Comparison of ENCODE assay signal across 13 mouse cellular contexts in genomic region chr7:12749431-12750198, GRCm38 (mm10). TPM values are rescaled to one million over a fixed set of nuclear protein-coding genes. Genes with fewer than 3 reads are reported as not detected.
DNase-seq lines count a peak whose midpoint lies in the region; ATAC-seq and TF ChIP-seq lines count a peak whose summit lies in the region.
"Had no signal": no experiment of that assay in that cellular context is flagged by ENCODE, and none has a peak within 500 bp of the region (broad histone marks: within the 10 kb centered on the region; RNA-seq: fewer than 3 reads in every experiment).

No protein-coding gene starts in this region.

- peak; percentile 81 for DNase-seq in heart, adult 11 months
- DNase-seq in heart, adult 18-20 months: no peak
- no peak for DNase-seq in ES-E14 (ENCODE audit: low read depth, low spot score)
- peak; percentile 81 for DNase-seq in midbrain, embryonic 11.5 days (ENCODE audit: low spot score, missing footprints)
- DNase-seq in adipocyte (ENCODE audit: low spot score): no peak
- DNase-seq in urinary bladder, postnatal 25 days (ENCODE audit: low spot score): no peak
- no peak for DNase-seq in left cerebral cortex, adult 8-10 months (ENCODE audit: low spot score in 2 of 2)
- DNase-seq: cerebellum, adult 9-10 months; thymus, postnatal 14 days had no signal

- H3K36me3 ChIP-seq in ES-E14 (ENCODE audit: control insufficient read depth, insufficient read depth, low read length, poor library complexity, severe bottlenecking): no peaks in the 10 kb centered on the region; the same call in 1 of the 2 replicates
- no peaks in the 10 kb centered on the region for H3K36me3 ChIP-seq in embryonic facial prominence, embryonic 15.5 days
- no peaks in the 10 kb centered on the region for H3K36me3 ChIP-seq in midbrain, embryonic 11.5 days (ENCODE audit: control insufficient read depth, insufficient read depth, low read length)

- H3K9me3 ChIP-seq in ES-E14 (ENCODE audit: control insufficient read depth, insufficient read depth, low read depth, low read length): no peaks in the 10 kb centered on the region
- H3K9me3 ChIP-seq in embryonic facial prominence, embryonic 15.5 days (replicated peaks): 0 out of 2 replicates have a peak, but pooled peaks cover 3% of the 10 kb centered on the region
- H3K9me3 ChIP-seq in midbrain, embryonic 11.5 days (ENCODE audit: control insufficient read depth, low read length): peaks cover 2% of the 10 kb centered on the region; the same call in 1 of the 2 replicates

- no peak for ATAC-seq in embryonic facial prominence, embryonic 15.5 days (ENCODE audit: insufficient number of reproducible peaks, low FRiP score, low TSS enrichment, low read depth)
- ATAC-seq in midbrain, embryonic 11.5 days (ENCODE audit: low FRiP score): peak; percentile 38; the same call in 1 of the 2 replicates
- ATAC-seq: inflammation-experienced regulatory T-cells, adult 6 months had no signal

- in situ Hi-C loops in ES-E14 (cut with MboI; ENCODE audit: low sequenced_read_pairs in 2 of 2, unreplicated experiment in 2 of 2): no loop called here

- no peak overlapping the region for H3K27ac ChIP-seq in ES-E14 (ENCODE audit: insufficient read depth, low read depth, low read length, poor library complexity, severe bottlenecking)
- no peak overlapping the region for H3K27ac ChIP-seq in embryonic facial prominence, embryonic 15.5 days (replicated peaks)
- H3K27ac ChIP-seq in midbrain, embryonic 11.5 days (ENCODE audit: low read depth, low read length): no peak overlapping the region
- H3K27ac ChIP-seq: macrophage had no signal

- H3K4me3 ChIP-seq in ES-E14 (ENCODE audit: insufficient read depth in 1 of 2, low read depth in 1 of 2, low read length in 2 of 2, poor library complexity in 1 of 2, severe bottlenecking in 1 of 2): peak overlapping the region in 1 of 2 experiments; percentile 12; a peak in 1 of 4 replicates
- H3K4me3 ChIP-seq in embryonic facial prominence, embryonic 15.5 days (replicated peaks): peak overlapping the region; percentile 22; the same call in 1 of the 2 replicates
- no peak overlapping the region for H3K4me3 ChIP-seq in midbrain, embryonic 11.5 days (ENCODE audit: low read depth, low read length)

- H3K9ac ChIP-seq in ES-E14 (ENCODE audit: insufficient read depth, low read depth, low read length, poor library complexity, severe bottlenecking): no peak overlapping the region
- H3K9ac ChIP-seq in embryonic facial prominence, embryonic 15.5 days: no peak overlapping the region
- no peak overlapping the region for H3K9ac ChIP-seq in midbrain, embryonic 11.5 days (ENCODE audit: low read length)

- no peaks in the 10 kb centered on the region for H3K4me1 ChIP-seq in ES-E14 (ENCODE audit: control insufficient read depth in 2 of 2, insufficient read depth in 2 of 2, low read length in 2 of 2, poor library complexity in 1 of 2)
- H3K4me1 ChIP-seq in embryonic facial prominence, embryonic 15.5 days: no peaks in the 10 kb centered on the region
- no peaks in the 10 kb centered on the region for H3K4me1 ChIP-seq in midbrain, embryonic 11.5 days (ENCODE audit: control insufficient read depth, insufficient read depth, low read length)

- WGBS in embryonic facial prominence, embryonic 15.5 days: 74% methylated on average over 24 of the region's 24 CpGs
- WGBS in midbrain, embryonic 11.5 days: 72% methylated on average over 24 of the region's 24 CpGs

- peak overlapping the region; percentile 21; the same call in 1 of the 2 replicates for H3K4me2 ChIP-seq in embryonic facial prominence, embryonic 15.5 days (replicated peaks)
- H3K4me2 ChIP-seq in midbrain, embryonic 11.5 days: peak overlapping the region; percentile 15; the same call in 1 of the 2 replicates

- H3K27me3 ChIP-seq in embryonic facial prominence, embryonic 15.5 days: no peaks in the 10 kb centered on the region
- H3K27me3 ChIP-seq in midbrain, embryonic 11.5 days (ENCODE audit: control insufficient read depth, insufficient read depth, low read length): no peaks in the 10 kb centered on the region

TF ChIP-seq in ES-E14, 5 proteins besides CTCF, POLR2A, EP300 and RAD21:
- TF ChIP-seq HCFC1 (IDR thresholded peaks at IDR 0.05; ENCODE audit: borderline replicate concordance, insufficient read depth, low read length): peak; percentile 65; the same call in 1 of the 2 replicates
- no peak for TF ChIP-seq ZC3H11A (IDR thresholded peaks at IDR 0.05; ENCODE audit: borderline replicate concordance, low read depth, low read length)

RNA-seq across cellular contexts. Expression of gene Vmn2r56, which starts 14.8 kb away (rescaled TPM):
- total RNA-seq in heart, adult 18-20 months (2021): not detected
- total RNA-seq in ES-E14 (2012; rRNA removed): not detected in 2 replicates
- not detected in 2 replicates for polyA plus RNA-seq in embryonic facial prominence, embryonic 15.5 days (2015; fragmentation: Nextera tagmentation; extraction: Ambion mirVana)
- not detected in 2 replicates for polyA plus RNA-seq in midbrain, embryonic 11.5 days (2014; fragmentation: Nextera tagmentation; extraction: Ambion mirVana)
- under 1 TPM; 0.06 to 0.14 (median 0.08) TPM for total RNA-seq in left cerebral cortex, adult 8-10 months (2022)
- total RNA-seq: CH12.LX had no signal
- polyA plus RNA-seq: macrophage had no signal

RNA-seq across cellular contexts. Expression of gene Zscan18, which starts 53.8 kb away (rescaled TPM):
- total RNA-seq in heart, adult 18-20 months (2021): 1 to 10 TPM in 1 of 2 experiments, under 1 TPM in 1; 0.80 to 1.1 TPM
- 13.3 and 19.2 TPM in 2 replicates for total RNA-seq in ES-E14 (2012; rRNA removed)
- polyA plus RNA-seq in embryonic facial prominence, embryonic 15.5 days (2015; fragmentation: Nextera tagmentation; extraction: Ambion mirVana): 8.8 and 10.4 TPM in 2 replicates
- 11.7 and 12.8 TPM in 2 replicates for polyA plus RNA-seq in midbrain, embryonic 11.5 days (2014; fragmentation: Nextera tagmentation; extraction: Ambion mirVana)
- total RNA-seq in left cerebral cortex, adult 8-10 months (2022): 10 to 100 TPM; 21.9 to 27.0 (median 22.9) TPM

Comparison
In these comparisons a context has a peak if more than half of its experiments do, and no peak if none do; other contexts are left out.
1. DNase-seq: peak in heart, adult 11 months (single experiment) and midbrain, embryonic 11.5 days (single experiment); none in heart, adult 18-20 months (0 of 2), ES-E14 (single experiment), adipocyte (single experiment), urinary bladder, postnatal 25 days (single experiment) and left cerebral cortex, adult 8-10 months (0 of 2).